Mouse (Mus musculus) hindbrain, embryonic 11.5 days (tissue): ENCODE measurements around the gene Thap12. TPM values are rescaled to one million over a fixed set of nuclear protein-coding genes. Genes with fewer than 3 reads are reported as not detected.

Source experiments
- ATAC-seq: fragments of 200-750 bp; cut with Nextera tagmentation; 2 replicates; pipeline ENCODE4 v1.8.0; 2017; ENCODE audit warnings: mild to moderate bottlenecking, moderate TSS enrichment, moderate library complexity; ENCODE audit not compliant: low FRiP score
- DNase-seq: peaks from one replicate; pipeline ENCODE4 v3.0.0-alpha.2; 2015; ENCODE audit warnings: low spot score
- H3K27ac ChIP-seq: fragments of 300-500 bp; sonication (generic); 2 replicates; pipeline ENCODE4 v1.5.1; 2014; ENCODE audit warnings: mild to moderate bottlenecking, low read depth, low read length
- H3K27me3 ChIP-seq: fragments of 300-500 bp; sonication (generic); 2 replicates; pipeline ENCODE4 v1.6.1; 2014; ENCODE audit warnings: mild to moderate bottlenecking, low read length, moderate library complexity, mixed read lengths; ENCODE audit not compliant: control insufficient read depth, insufficient read depth
- H3K36me3 ChIP-seq: fragments of 300-500 bp; sonication (generic); 2 replicates; pipeline ENCODE4 v1.6.1; 2014; ENCODE audit warnings: mild to moderate bottlenecking, low read length, moderate library complexity, mixed read lengths; ENCODE audit not compliant: control insufficient read depth, insufficient read depth
- H3K4me1 ChIP-seq: fragments of 300-500 bp; sonication (generic); replicated peaks from 2 replicates; pipeline ENCODE4 v1.6.1; 2014; ENCODE audit warnings: low read length, mixed read lengths; ENCODE audit not compliant: control insufficient read depth, insufficient read depth
- H3K4me2 ChIP-seq: fragments of 300-500 bp; sonication (generic); replicated peaks from 2 replicates; pipeline ENCODE4 v1.6.1; 2014; ENCODE audit warnings: mild to moderate bottlenecking, low read depth, low read length
- H3K4me3 ChIP-seq: fragments of 300-500 bp; sonication (generic); 2 replicates; pipeline ENCODE4 v1.5.1; 2014; ENCODE audit warnings: low read depth, low read length
- H3K9ac ChIP-seq: fragments of 300-500 bp; sonication (generic); 2 replicates; pipeline ENCODE4 v1.6.1; 2014; ENCODE audit warnings: low read depth, low read length
- H3K9me3 ChIP-seq: fragments of 300-500 bp; sonication (generic); 2 replicates; pipeline ENCODE4 v1.6.1; 2016; ENCODE audit warnings: low read length; ENCODE audit not compliant: control insufficient read depth
- WGBS: fragments of 180-500 bp; shearing (Covaris S2); extraction: QIAGEN DNeasy Blood & Tissue Kit; methylation state at CpG from one replicate; pipeline ENCODE4 v1.1.7; 2014; 5-methylcytosine and 5-hydroxymethylcytosine counted together
- polyA plus RNA-seq: library from polyadenylated mRNA; unstranded; fragments of >200 nt; fragmentation: Nextera tagmentation; extraction: Ambion mirVana; gene quantifications from 2 replicates; pipeline ENCODE4 v1.2.1, GENCODE M21; 2014

Thap12 gene
- polyA plus RNA-seq, 1 experiment from 2014 or later: 71.6 TPM

DNA sequence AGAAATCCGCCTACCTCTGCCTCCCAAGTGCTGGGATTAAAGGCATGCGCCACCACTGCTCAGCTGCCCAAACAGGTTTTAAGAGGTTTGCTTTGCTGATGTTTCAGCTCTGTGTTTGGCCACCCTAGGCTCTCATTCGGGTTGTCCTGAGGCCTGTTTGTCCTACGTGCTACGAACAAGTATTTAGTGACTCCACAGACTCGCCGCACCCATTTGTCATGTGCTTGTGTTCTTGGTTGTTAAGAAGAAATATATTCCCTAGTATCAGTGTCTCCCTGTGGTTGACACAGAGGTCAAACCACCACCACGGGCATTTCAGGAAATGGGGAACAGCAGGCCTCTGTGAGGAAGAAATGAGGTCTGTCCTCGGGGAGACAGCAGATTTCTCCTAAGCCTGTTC lies 31.5 kb upstream of the Thap12 start:
- H3K36me3 ChIP-seq: no peaks in the 10 kb centered on the region
- no peaks in the 10 kb centered on the region for H3K27me3 ChIP-seq
- H3K4me1 ChIP-seq: no peaks in the 10 kb centered on the region
- no peaks in the 10 kb centered on the region for H3K9me3 ChIP-seq
- WGBS: 68% methylated on average over 9 of the region's 9 CpGs
- H3K4me2 ChIP-seq: no peak overlapping the region
- no peak for ATAC-seq
- DNase-seq: no peak
- no peak overlapping the region for H3K9ac ChIP-seq
- no peak overlapping the region for H3K27ac ChIP-seq
- H3K4me3 ChIP-seq: no peak overlapping the region

DNA sequence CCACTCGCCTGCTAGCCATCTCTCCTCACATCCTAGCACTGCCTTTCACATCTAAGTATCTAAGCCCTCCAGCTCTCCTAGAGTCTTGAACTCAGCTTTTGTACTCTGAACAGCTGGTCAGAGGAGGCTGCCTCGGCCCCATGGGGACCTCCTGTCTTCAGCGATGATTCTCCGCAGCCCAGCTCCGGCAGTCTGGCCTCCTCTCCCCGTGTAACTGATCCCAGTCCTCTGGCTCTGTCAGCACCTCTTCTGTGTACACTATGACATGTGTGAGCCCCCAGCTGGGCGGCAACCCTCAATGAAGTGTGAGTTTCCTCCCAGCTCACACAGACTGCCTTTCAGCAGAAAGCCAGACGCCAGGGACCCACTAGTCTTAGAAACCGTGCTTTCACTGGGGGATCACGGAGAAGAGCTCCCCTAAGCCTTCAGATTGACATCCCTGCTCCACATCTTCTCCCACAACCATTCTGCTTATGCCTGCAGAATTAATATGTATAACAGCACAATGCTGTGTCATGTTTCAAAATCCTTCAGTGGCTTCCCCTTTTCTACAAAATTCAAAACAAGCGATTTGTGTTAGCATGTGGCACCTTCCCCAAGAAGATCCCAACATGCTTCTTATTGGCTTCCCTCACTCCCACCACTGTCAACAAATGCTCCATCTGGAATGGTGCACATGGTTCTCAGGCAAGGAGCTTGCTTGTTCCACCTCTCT lies 30.5 kb upstream of the Thap12 start:
- 61% methylated on average over 11 of the region's 11 CpGs for WGBS
- Histone ChIP-seq H3K4me1 (no peaks in the 10 kb centered on the region), H3K4me3 (no peak overlapping the region), H3K4me2 (no peak overlapping the region), H3K9ac (no peak overlapping the region), H3K36me3 (no peaks in the 10 kb centered on the region), H3K27ac (peak overlapping the region; percentile 24; the same call in 1 of the 2 replicates), H3K9me3 (no peaks in the 10 kb centered on the region), H3K27me3 (no peaks in the 10 kb centered on the region)
- ATAC-seq (no peak), DNase-seq (peak; percentile 42)

- no peak for DNase-seq
- Histone ChIP-seq H3K4me2 (no peak overlapping the region), H3K27me3 (no peaks in the 10 kb centered on the region), H3K9ac (no peak overlapping the region), H3K27ac (no peak overlapping the region), H3K4me3 (no peak overlapping the region), H3K4me1 (no peaks in the 10 kb centered on the region), H3K36me3 (no peaks in the 10 kb centered on the region), H3K9me3 (no peaks in the 10 kb centered on the region)
- 80% methylated on average over 4 of the region's 4 CpGs for WGBS
- no peak for ATAC-seq
Observed at GRCm38 (mm10) chr7:98674344-98674743, 28.6 kb upstream of the Thap12 start.

DNA sequence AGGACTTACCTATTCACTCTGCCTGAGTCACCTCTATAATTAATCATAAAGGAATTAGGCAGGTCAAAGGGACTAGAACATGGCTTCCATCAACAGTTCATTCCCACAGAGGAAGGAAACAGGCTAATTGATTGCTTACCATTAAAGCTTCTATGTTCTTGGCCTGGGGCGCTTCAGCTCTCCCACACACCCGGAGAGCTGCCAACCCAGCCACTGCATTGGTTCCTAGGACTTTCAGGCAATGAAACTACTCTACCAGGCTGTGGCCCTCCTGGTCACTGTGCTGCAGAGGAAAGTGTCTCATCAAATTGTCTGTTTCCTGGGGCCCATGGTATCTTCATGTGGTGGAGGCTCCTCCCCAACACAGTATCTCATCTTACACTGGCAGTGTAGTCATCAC lies 25.4 kb upstream of the Thap12 start:
- Histone ChIP-seq H3K4me2 (no peak overlapping the region), H3K9me3 (no peaks in the 10 kb centered on the region), H3K36me3 (no peaks in the 10 kb centered on the region), H3K27me3 (no peaks in the 10 kb centered on the region), H3K9ac (no peak overlapping the region), H3K27ac (no peak overlapping the region), H3K4me1 (no peaks in the 10 kb centered on the region), H3K4me3 (no peak overlapping the region)
- WGBS: 83% methylated on average over 2 of the region's 2 CpGs
- ATAC-seq: no peak
- no peak for DNase-seq

DNA sequence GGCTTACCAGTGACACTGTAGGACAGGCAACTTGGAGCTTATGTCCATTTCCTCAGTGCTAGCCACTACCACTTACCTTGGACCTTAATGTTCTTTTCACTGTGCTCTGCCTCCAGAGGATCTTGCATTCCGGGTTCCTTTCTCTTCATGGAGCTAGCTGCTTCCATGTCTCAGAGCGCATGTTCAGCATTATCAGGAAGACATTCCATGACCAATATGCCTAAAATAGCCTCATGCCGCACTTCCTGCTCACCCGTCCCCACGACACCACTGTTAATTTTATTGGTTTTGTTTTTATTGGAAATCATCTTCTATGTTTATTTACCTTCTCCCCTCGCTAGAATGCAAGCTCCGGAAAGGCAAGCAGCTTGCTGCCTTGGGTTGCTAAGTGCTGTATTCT lies 24.5 kb upstream of the Thap12 start:
- no peaks in the 10 kb centered on the region for H3K4me1 ChIP-seq
- H3K27me3 ChIP-seq: no peaks in the 10 kb centered on the region
- WGBS: 75% methylated on average over 7 of the region's 7 CpGs
- DNase-seq (no peak), ATAC-seq (no peak)
- no peak overlapping the region for H3K4me3 ChIP-seq
- no peak overlapping the region for H3K9ac ChIP-seq
- no peaks in the 10 kb centered on the region for H3K9me3 ChIP-seq
- H3K27ac ChIP-seq: no peak overlapping the region
- H3K36me3 ChIP-seq: no peaks in the 10 kb centered on the region
- H3K4me2 ChIP-seq: no peak overlapping the region

DNA sequence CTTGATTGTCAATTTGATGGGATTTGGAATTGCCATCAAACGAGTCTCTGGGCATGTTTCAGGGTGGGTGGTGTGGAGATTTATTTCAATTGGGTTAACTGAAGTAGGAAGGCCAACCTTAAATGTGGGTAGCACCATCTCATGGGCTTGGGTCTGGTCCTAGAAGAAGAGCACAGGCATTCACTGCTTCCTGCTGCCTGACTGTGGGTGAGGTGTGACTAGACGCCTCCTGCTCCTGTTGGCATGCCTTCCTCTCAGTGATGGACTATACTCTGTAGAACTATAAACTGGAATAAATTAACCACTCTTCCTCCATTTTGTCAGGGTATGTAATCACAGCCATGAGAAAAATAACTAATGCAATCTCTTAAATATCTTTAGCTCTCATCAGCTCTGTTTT lies 22.2 kb upstream of the Thap12 start:
- no peaks in the 10 kb centered on the region for H3K9me3 ChIP-seq
- 78% methylated on average over 2 of the region's 2 CpGs for WGBS
- H3K9ac ChIP-seq: no peak overlapping the region
- no peaks in the 10 kb centered on the region for H3K36me3 ChIP-seq
- H3K4me3 ChIP-seq: no peak overlapping the region
- ATAC-seq (no peak), DNase-seq (no peak)
- H3K4me2 ChIP-seq: no peak overlapping the region
- no peak overlapping the region for H3K27ac ChIP-seq
- no peaks in the 10 kb centered on the region for H3K4me1 ChIP-seq
- H3K27me3 ChIP-seq: no peaks in the 10 kb centered on the region

DNA sequence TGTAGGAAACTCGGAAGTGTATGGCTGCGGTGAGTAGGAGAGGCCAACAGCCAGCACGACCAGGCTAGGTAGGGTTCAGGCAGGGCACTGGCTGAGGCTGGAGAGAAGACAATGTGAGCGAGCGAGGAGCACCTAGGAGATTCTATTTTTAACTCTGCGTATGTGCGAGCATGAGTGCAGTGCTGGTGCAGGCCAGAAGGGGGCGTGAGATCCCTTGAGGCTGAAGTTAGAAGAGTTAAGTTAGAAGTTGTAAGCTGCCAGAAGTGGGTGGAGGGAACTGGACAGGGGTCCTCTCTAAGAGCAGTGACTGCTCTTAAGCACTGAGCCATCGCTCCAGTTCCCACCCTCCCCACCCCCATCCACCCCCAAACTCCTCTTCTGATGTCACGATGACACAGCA lies 20.1 kb upstream of the Thap12 start:
- H3K4me1 ChIP-seq: no peaks in the 10 kb centered on the region
- no peaks in the 10 kb centered on the region for H3K27me3 ChIP-seq
- ATAC-seq: no peak
- 88% methylated on average over 10 of the region's 10 CpGs for WGBS
- no peaks in the 10 kb centered on the region for H3K36me3 ChIP-seq
- no peak overlapping the region for H3K4me2 ChIP-seq
- no peak for DNase-seq
- H3K27ac ChIP-seq: no peak overlapping the region
- H3K4me3 ChIP-seq: no peak overlapping the region
- no peaks in the 10 kb centered on the region for H3K9me3 ChIP-seq
- H3K9ac ChIP-seq: no peak overlapping the region

DNA sequence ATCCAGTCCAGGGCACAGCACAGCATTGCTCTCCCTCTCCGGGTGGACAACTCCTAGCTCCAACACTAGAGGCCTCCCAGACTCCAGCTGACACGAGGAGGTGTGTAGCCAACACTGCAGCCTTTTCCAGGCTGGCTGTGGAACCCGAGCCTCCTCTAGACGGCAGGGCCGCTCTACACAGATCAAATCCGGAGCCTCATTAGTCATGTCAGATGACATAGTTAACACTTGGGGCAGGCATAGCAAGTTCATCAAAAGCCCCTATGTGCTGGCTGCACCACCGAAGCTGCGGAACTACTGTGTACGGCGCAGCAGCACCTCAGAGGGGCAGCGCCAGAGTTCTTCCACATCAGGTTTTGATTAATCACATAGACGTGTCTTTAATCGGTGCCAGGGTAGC lies 17.0 kb upstream of the Thap12 start:
- WGBS: 40% methylated on average over 13 of the region's 13 CpGs
- peak; percentile 40; the same call in 1 of the 2 replicates for ATAC-seq
- H3K4me1 ChIP-seq: no peaks in the 10 kb centered on the region
- 0 out of 2 replicates have a peak overlapping the region, but pooled peaks have one; percentile 17 for H3K9ac ChIP-seq
- DNase-seq: no peak
- no peaks in the 10 kb centered on the region for H3K9me3 ChIP-seq
- H3K27me3 ChIP-seq: no peaks in the 10 kb centered on the region
- H3K27ac ChIP-seq: no peak overlapping the region
- no peaks in the 10 kb centered on the region for H3K36me3 ChIP-seq
- H3K4me2 ChIP-seq: no peak overlapping the region
- H3K4me3 ChIP-seq: no peak overlapping the region

- no peak overlapping the region for H3K27ac ChIP-seq
- H3K4me2 ChIP-seq: no peak overlapping the region
- DNase-seq (no peak), ATAC-seq (no peak)
- WGBS: 89% methylated on average over 1 of the region's 1 CpGs
- H3K4me1 ChIP-seq: no peaks in the 10 kb centered on the region
- H3K9me3 ChIP-seq: no peaks in the 10 kb centered on the region
- H3K27me3 ChIP-seq: no peaks in the 10 kb centered on the region
- no peaks in the 10 kb centered on the region for H3K36me3 ChIP-seq
- H3K9ac ChIP-seq: no peak overlapping the region
- no peak overlapping the region for H3K4me3 ChIP-seq
Observed at GRCm38 (mm10) chr7:98690126-98690525, 12.8 kb upstream of the Thap12 start.
